Mouse (Mus musculus): ENCODE measurements around the gene Zkscan4.

The Zkscan4 gene

DNA sequence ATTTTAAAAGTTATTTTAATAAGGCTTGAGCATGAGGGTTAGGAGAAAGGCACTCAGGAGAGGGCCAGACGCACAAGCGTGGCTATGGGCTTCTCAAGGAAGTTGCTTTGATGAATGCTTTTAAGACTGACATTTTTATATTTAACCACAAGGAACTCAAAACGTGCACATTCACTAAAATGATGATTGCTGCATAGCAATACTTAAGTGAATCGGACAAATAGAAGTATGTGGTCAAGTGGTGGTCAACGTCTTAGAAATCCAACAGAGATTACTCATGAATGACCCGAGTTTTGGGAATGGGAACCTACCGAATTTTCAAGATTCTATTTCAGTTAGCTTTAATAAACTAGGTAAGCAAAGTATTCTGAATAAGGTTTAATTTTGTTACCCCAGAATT is 51.4 kb downstream of the Zkscan4 start:
- no peak for DNase-seq (ENCODE audit: low spot score)

DNA sequence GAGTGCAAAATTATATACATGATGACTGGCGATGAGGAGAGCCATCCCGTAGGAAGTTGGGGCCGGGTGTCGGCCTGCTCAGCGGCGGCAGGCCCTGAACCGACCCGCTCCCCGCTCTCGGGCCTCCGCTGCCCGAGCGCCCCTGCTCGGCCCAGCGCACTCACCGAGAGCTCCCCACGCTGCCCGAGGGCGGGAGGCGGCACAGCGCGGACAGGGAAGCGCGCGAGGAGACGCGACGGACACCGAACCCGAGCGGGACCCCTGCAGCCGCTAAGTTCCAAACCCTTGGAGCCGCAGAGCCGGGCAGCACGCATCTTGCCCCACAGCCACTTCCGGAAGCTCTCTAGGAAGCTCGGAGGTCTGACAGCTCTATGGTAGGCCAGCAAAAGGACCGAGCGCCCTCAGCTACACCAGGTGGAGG is 52.1 kb downstream of the Zkscan4 start, which contains the start of gene Zkscan8:
Gene Zkscan8, minus strand, starts transcription at position 340 of the 421 bp plus-strand sequence.
- peak; percentile 89 for DNase-seq (ENCODE audit: low spot score)

Measured in testis, postnatal 14 days (tissue).